Mouse (Mus musculus) hindbrain, embryonic 16.5 days (tissue): ENCODE results near the gene Farsb. TPM values are rescaled to one million over a fixed set of nuclear protein-coding genes. Genes with fewer than 3 reads are reported as not detected.

Experiments used
- ATAC-seq: fragments of 200-750 bp; cut with Nextera tagmentation; 2 replicates; pipeline ENCODE4 v1.8.0; 2017; ENCODE audit warnings: moderate TSS enrichment, moderate library complexity
- H3K27ac ChIP-seq: fragments of 300-500 bp; sonication (generic); 2 replicates; pipeline ENCODE4 v1.5.1; 2014; ENCODE audit warnings: low read depth, mild to moderate bottlenecking, control low read depth, low read length, moderate library complexity
- H3K27me3 ChIP-seq: fragments of 300-500 bp; sonication (generic); replicated peaks from 2 replicates; pipeline ENCODE4 v1.6.1; 2014; ENCODE audit warnings: low read length; ENCODE audit not compliant: control insufficient read depth, insufficient read depth
- H3K36me3 ChIP-seq: fragments of 300-500 bp; sonication (generic); 2 replicates; pipeline ENCODE4 v1.6.1; 2014; ENCODE audit warnings: mild to moderate bottlenecking, low read length, moderate library complexity, mixed read lengths; ENCODE audit not compliant: control insufficient read depth, insufficient read depth
- H3K4me1 ChIP-seq: fragments of 300-500 bp; sonication (generic); 2 replicates; pipeline ENCODE4 v1.6.1; 2014; ENCODE audit warnings: low read depth, low read length; ENCODE audit not compliant: control insufficient read depth, insufficient read depth
- H3K4me2 ChIP-seq: fragments of 300-500 bp; sonication (generic); 2 replicates; pipeline ENCODE4 v1.6.1; 2014; ENCODE audit warnings: mild to moderate bottlenecking, low read length, control low read depth, moderate library complexity
- H3K4me3 ChIP-seq: fragments of 300-500 bp; sonication (generic); 2 replicates; pipeline ENCODE4 v1.5.1; 2014; ENCODE audit warnings: mild to moderate bottlenecking, low read length, control low read depth, moderate library complexity
- H3K9ac ChIP-seq: fragments of 300-500 bp; sonication (generic); 2 replicates; pipeline ENCODE4 v1.6.1; 2014; ENCODE audit warnings: low read depth, mild to moderate bottlenecking, control low read depth, low read length, moderate library complexity
- H3K9me3 ChIP-seq: fragments of 300-500 bp; sonication (generic); 2 replicates; pipeline ENCODE4 v1.6.1; 2014; ENCODE audit warnings: mild to moderate bottlenecking, low read length, moderate library complexity; ENCODE audit not compliant: control insufficient read depth
- WGBS: fragments of 180-500 bp; shearing (Covaris S2); extraction: QIAGEN DNeasy Blood & Tissue Kit; methylation state at CpG from one replicate; pipeline ENCODE4 v1.1.7; 2014; 5-methylcytosine and 5-hydroxymethylcytosine counted together
- polyA plus RNA-seq: library from polyadenylated mRNA; unstranded; fragments of >200 nt; fragmentation: Nextera tagmentation; extraction: Ambion mirVana; gene quantifications from 2 replicates; pipeline ENCODE4 v1.2.1, GENCODE M21; 2015

Gene Farsb
- polyA plus RNA-seq, 1 experiment from 2014 or later = 161 TPM

GRCm38 (mm10) chr1:78501036-78501435 is 12.3 kb upstream of the Farsb start:
- WGBS = 92% methylated on average over 16 of the region's 16 CpGs
- ATAC-seq = no peak

GRCm38 (mm10) chr1:78490143-78490542 is 1.4 kb upstream of the Farsb start:
- H3K4me3 ChIP-seq = no peak overlapping the region
- no peak for ATAC-seq
- no peaks in the 10 kb centered on the region for H3K9me3 ChIP-seq
- 76% methylated on average over 1 of the region's 1 CpGs for WGBS
- no peak overlapping the region for H3K9ac ChIP-seq
- no peak overlapping the region for H3K27ac ChIP-seq
- no peaks in the 10 kb centered on the region for H3K27me3 ChIP-seq
- H3K36me3 ChIP-seq = no peaks in the 10 kb centered on the region
- peaks cover 19% of the 10 kb centered on the region for H3K4me1 ChIP-seq
- no peak overlapping the region for H3K4me2 ChIP-seq

More at GRCm38 (mm10) chr1:78501036-78501435, 12.3 kb upstream of the Farsb start:
- no peak overlapping the region for H3K4me2 ChIP-seq
- no peaks in the 10 kb centered on the region for H3K27me3 ChIP-seq
- no peaks in the 10 kb centered on the region for H3K4me1 ChIP-seq
- no peak overlapping the region for H3K9ac ChIP-seq
- no peak overlapping the region for H3K4me3 ChIP-seq
- H3K36me3 ChIP-seq = no peaks in the 10 kb centered on the region
- no peak overlapping the region for H3K27ac ChIP-seq
- peaks cover 3% of the 10 kb centered on the region; the same call in 1 of the 2 replicates for H3K9me3 ChIP-seq

GRCm38 (mm10) chr1:78488427-78488751 is 308 bp downstream of the Farsb start:
- Histone ChIP-seq H3K9ac (peak overlapping the region; percentile 83), H3K4me2 (peak overlapping the region; percentile 64), H3K4me3 (peak overlapping the region; percentile 69), H3K27ac (peak overlapping the region; percentile 71), H3K4me1 (peaks cover 19% of the 10 kb centered on the region), H3K36me3 (no peaks in the 10 kb centered on the region), H3K27me3 (no peaks in the 10 kb centered on the region), H3K9me3 (no peaks in the 10 kb centered on the region)
- WGBS = 0% methylated on average over 28 of the region's 28 CpGs
- no peak; the same call in 1 of the 2 replicates for ATAC-seq

GRCm38 (mm10) chr1:78484361-78484760 is 4.3 kb downstream of the Farsb start:
- 53% methylated on average over 2 of the region's 2 CpGs for WGBS
- H3K4me2 ChIP-seq = no peak overlapping the region
- no peak overlapping the region for H3K27ac ChIP-seq
- H3K9ac ChIP-seq = no peak overlapping the region
- H3K4me3 ChIP-seq = no peak overlapping the region
- H3K9me3 ChIP-seq = no peaks in the 10 kb centered on the region
- H3K36me3 ChIP-seq = 0 out of 2 replicates have a peak, but pooled peaks cover 3% of the 10 kb centered on the region
- peaks cover 15% of the 10 kb centered on the region for H3K4me1 ChIP-seq
- no peak for ATAC-seq
- no peaks in the 10 kb centered on the region for H3K27me3 ChIP-seq

GRCm38 (mm10) chr1:78483430-78483829 is 5.3 kb downstream of the Farsb start:
- 98% methylated on average over 3 of the region's 3 CpGs for WGBS
- Histone ChIP-seq H3K4me3 (no peak overlapping the region), H3K9me3 (no peaks in the 10 kb centered on the region), H3K27me3 (no peaks in the 10 kb centered on the region), H3K36me3 (0 out of 2 replicates have a peak, but pooled peaks cover 3% of the 10 kb centered on the region), H3K4me1 (peaks cover 14% of the 10 kb centered on the region), H3K4me2 (no peak overlapping the region), H3K27ac (no peak overlapping the region), H3K9ac (no peak overlapping the region)
- no peak for ATAC-seq

- H3K27ac ChIP-seq = no peak overlapping the region
- ATAC-seq = no peak
- no peak overlapping the region for H3K9ac ChIP-seq
- H3K9me3 ChIP-seq = no peaks in the 10 kb centered on the region
- H3K4me1 ChIP-seq = no peaks in the 10 kb centered on the region
- 95% methylated on average over 5 of the region's 5 CpGs for WGBS
- H3K4me2 ChIP-seq = no peak overlapping the region
- H3K27me3 ChIP-seq = no peaks in the 10 kb centered on the region
- no peak overlapping the region for H3K4me3 ChIP-seq
- peaks cover 6% of the 10 kb centered on the region for H3K36me3 ChIP-seq
These were observed 16.3 kb downstream of the Farsb start for GRCm38 (mm10) chr1:78472441-78472840.

GRCm38 (mm10) chr1:78454659-78455058 is 34.0 kb downstream of the Farsb start:
- H3K9ac ChIP-seq = no peak overlapping the region
- 27% methylated on average over 7 of the region's 7 CpGs for WGBS
- no peak overlapping the region for H3K4me2 ChIP-seq
- no peak overlapping the region for H3K4me3 ChIP-seq
- peak; percentile 45; the same call in 1 of the 2 replicates for ATAC-seq
- H3K36me3 ChIP-seq = peaks cover 19% of the 10 kb centered on the region; the same call in 1 of the 2 replicates
- no peaks in the 10 kb centered on the region for H3K27me3 ChIP-seq
- no peaks in the 10 kb centered on the region for H3K4me1 ChIP-seq
- no peak overlapping the region for H3K27ac ChIP-seq
- H3K9me3 ChIP-seq = no peaks in the 10 kb centered on the region

GRCm38 (mm10) chr1:78453886-78454285 is 34.8 kb downstream of the Farsb start:
- H3K4me2 ChIP-seq = no peak overlapping the region
- WGBS = 89% methylated on average over 8 of the region's 8 CpGs
- no peak overlapping the region for H3K27ac ChIP-seq
- no peaks in the 10 kb centered on the region for H3K4me1 ChIP-seq
- H3K36me3 ChIP-seq = peaks cover 19% of the 10 kb centered on the region
- no peak overlapping the region for H3K4me3 ChIP-seq
- H3K9me3 ChIP-seq = no peaks in the 10 kb centered on the region
- no peak overlapping the region for H3K9ac ChIP-seq
- no peak for ATAC-seq
- H3K27me3 ChIP-seq = no peaks in the 10 kb centered on the region

- H3K4me1 ChIP-seq = no peaks in the 10 kb centered on the region
- H3K9me3 ChIP-seq = no peaks in the 10 kb centered on the region
- no peak for ATAC-seq
- no peak overlapping the region for H3K27ac ChIP-seq
- H3K9ac ChIP-seq = no peak overlapping the region
- no peaks in the 10 kb centered on the region for H3K27me3 ChIP-seq
- no peak overlapping the region for H3K4me3 ChIP-seq
- no peak overlapping the region for H3K4me2 ChIP-seq
- WGBS = 91% methylated on average over 6 of the region's 6 CpGs
- H3K36me3 ChIP-seq = peaks cover 19% of the 10 kb centered on the region
These were observed 36.2 kb downstream of the Farsb start for GRCm38 (mm10) chr1:78452544-78452943.
